Mouse (Mus musculus): Measurements from ENCODE around the gene Stap2.
A peak's percentile ranks its signal among the peaks of the same experiment; 100 is the strongest.

The Stap2 gene

GRCm38 (mm10) chr17:56018347-56019131 is 13.2 kb upstream of the Stap2 start:
- peak; percentile 55 for DNase-seq (ENCODE audit: low read depth, low spot score)
- Histone ChIP-seq H3K27me3 (ENCODE audit: control insufficient read depth, insufficient read depth, low read length, poor library complexity, severe bottlenecking) (no peaks in the 10 kb centered on the region), H3K36me3 (ENCODE audit: control insufficient read depth, insufficient read depth, low read length, poor library complexity, severe bottlenecking) (peaks cover 22% of the 10 kb centered on the region)

GRCm38 (mm10) chr17:56017848-56018247 is 12.5 kb upstream of the Stap2 start:
- DNase-seq (ENCODE audit: low read depth, low spot score), result no peak
- H3K36me3 ChIP-seq (ENCODE audit: control insufficient read depth, insufficient read depth, low read length, poor library complexity, severe bottlenecking), result peaks cover 22% of the 10 kb centered on the region
- no peaks in the 10 kb centered on the region for H3K27me3 ChIP-seq (ENCODE audit: control insufficient read depth, insufficient read depth, low read length, poor library complexity, severe bottlenecking)

GRCm38 (mm10) chr17:56016793-56017785 is 11.7 kb upstream of the Stap2 start:
- H3K27me3 ChIP-seq (ENCODE audit: control insufficient read depth, insufficient read depth, low read length, poor library complexity, severe bottlenecking), result no peaks in the 10 kb centered on the region
- no peak for DNase-seq (ENCODE audit: low read depth, low spot score)
- peaks cover 22% of the 10 kb centered on the region for H3K36me3 ChIP-seq (ENCODE audit: control insufficient read depth, insufficient read depth, low read length, poor library complexity, severe bottlenecking)

GRCm38 (mm10) chr17:56016382-56016781 is 11.0 kb upstream of the Stap2 start:
- Histone ChIP-seq H3K27me3 (ENCODE audit: control insufficient read depth, insufficient read depth, low read length, poor library complexity, severe bottlenecking) (no peaks in the 10 kb centered on the region), H3K36me3 (ENCODE audit: control insufficient read depth, insufficient read depth, low read length, poor library complexity, severe bottlenecking) (peaks cover 22% of the 10 kb centered on the region)
- no peak for DNase-seq (ENCODE audit: low read depth, low spot score)

GRCm38 (mm10) chr17:56015293-56015692 is 9.9 kb upstream of the Stap2 start:
- H3K27me3 ChIP-seq (ENCODE audit: control insufficient read depth, insufficient read depth, low read length, poor library complexity, severe bottlenecking), result no peaks in the 10 kb centered on the region
- H3K36me3 ChIP-seq (ENCODE audit: control insufficient read depth, insufficient read depth, low read length, poor library complexity, severe bottlenecking), result peaks cover 24% of the 10 kb centered on the region
- DNase-seq (ENCODE audit: low read depth, low spot score), result no peak

GRCm38 (mm10) chr17:56011441-56011840 is 6.1 kb upstream of the Stap2 start:
- Histone ChIP-seq H3K36me3 (ENCODE audit: control insufficient read depth, insufficient read depth, low read length, poor library complexity, severe bottlenecking) (peaks cover 14% of the 10 kb centered on the region), H3K27me3 (ENCODE audit: control insufficient read depth, insufficient read depth, low read length, poor library complexity, severe bottlenecking) (no peaks in the 10 kb centered on the region)
- DNase-seq (ENCODE audit: low read depth, low spot score), result no peak

- Histone ChIP-seq H3K36me3 (ENCODE audit: control insufficient read depth, insufficient read depth, low read length, poor library complexity, severe bottlenecking) (peaks cover 8% of the 10 kb centered on the region), H3K27me3 (ENCODE audit: control insufficient read depth, insufficient read depth, low read length, poor library complexity, severe bottlenecking) (no peaks in the 10 kb centered on the region)
- peak; percentile 81 for DNase-seq (ENCODE audit: low read depth, low spot score)
Measured at GRCm38 (mm10) chr17:56010681-56011080, 5.3 kb upstream of the Stap2 start.

GRCm38 (mm10) chr17:56010255-56010654 is 4.9 kb upstream of the Stap2 start:
- no peak for DNase-seq (ENCODE audit: low read depth, low spot score)
- H3K27me3 ChIP-seq (ENCODE audit: control insufficient read depth, insufficient read depth, low read length, poor library complexity, severe bottlenecking), result no peaks in the 10 kb centered on the region
- peaks cover 5% of the 10 kb centered on the region for H3K36me3 ChIP-seq (ENCODE audit: control insufficient read depth, insufficient read depth, low read length, poor library complexity, severe bottlenecking)

- Histone ChIP-seq H3K36me3 (ENCODE audit: control insufficient read depth, insufficient read depth, low read length, poor library complexity, severe bottlenecking) (peaks cover 2% of the 10 kb centered on the region), H3K27me3 (ENCODE audit: control insufficient read depth, insufficient read depth, low read length, poor library complexity, severe bottlenecking) (no peaks in the 10 kb centered on the region)
- no peak for DNase-seq (ENCODE audit: low read depth, low spot score)
Measured at GRCm38 (mm10) chr17:56009962-56010240, 4.5 kb upstream of the Stap2 start.

- Histone ChIP-seq H3K36me3 (ENCODE audit: control insufficient read depth, insufficient read depth, low read length, poor library complexity, severe bottlenecking) (peaks cover 2% of the 10 kb centered on the region), H3K27me3 (ENCODE audit: control insufficient read depth, insufficient read depth, low read length, poor library complexity, severe bottlenecking) (no peaks in the 10 kb centered on the region)
- peak; percentile 88 for DNase-seq (ENCODE audit: low read depth, low spot score)
Measured at GRCm38 (mm10) chr17:56009088-56009961, 3.9 kb upstream of the Stap2 start.

GRCm38 (mm10) chr17:56008356-56009087 is 3.1 kb upstream of the Stap2 start:
- Histone ChIP-seq H3K27me3 (ENCODE audit: control insufficient read depth, insufficient read depth, low read length, poor library complexity, severe bottlenecking) (no peaks in the 10 kb centered on the region), H3K36me3 (ENCODE audit: control insufficient read depth, insufficient read depth, low read length, poor library complexity, severe bottlenecking) (peaks cover 2% of the 10 kb centered on the region)
- peak; percentile 95 for DNase-seq (ENCODE audit: low read depth, low spot score)

- H3K36me3 ChIP-seq (ENCODE audit: control insufficient read depth, insufficient read depth, low read length, poor library complexity, severe bottlenecking), result 0 out of 2 replicates have a peak, but pooled peaks cover 2% of the 10 kb centered on the region
- no peak for DNase-seq (ENCODE audit: low read depth, low spot score)
- no peaks in the 10 kb centered on the region for H3K27me3 ChIP-seq (ENCODE audit: control insufficient read depth, insufficient read depth, low read length, poor library complexity, severe bottlenecking)
Measured at GRCm38 (mm10) chr17:56007444-56008355, 2.3 kb upstream of the Stap2 start.

- no peak for DNase-seq (ENCODE audit: low read depth, low spot score)
- Histone ChIP-seq H3K27me3 (ENCODE audit: control insufficient read depth, insufficient read depth, low read length, poor library complexity, severe bottlenecking) (no peaks in the 10 kb centered on the region), H3K36me3 (ENCODE audit: control insufficient read depth, insufficient read depth, low read length, poor library complexity, severe bottlenecking) (0 out of 2 replicates have a peak, but pooled peaks cover 2% of the 10 kb centered on the region)
Measured at GRCm38 (mm10) chr17:56006956-56007355, 1.6 kb upstream of the Stap2 start.

Measured in splenic B cell, adult 2 months (primary cell).